Mouse (Mus musculus) liver, embryonic 14.5 days (tissue): ENCODE measurements at regions not wholly inside any gene's neighbourhood (a gene's known extent, or its start where the extent isn't known, plus 50 kb on each side); places are given as distances from the start of the nearest gene placed in this dataset.

ENCODE experiments used
- CTCF ChIP-seq: IDR thresholded peaks from 2 replicates; pipeline ENCODE4 v1.5.1; 2016; ENCODE audit warnings: antibody characterized with exemption, low read depth, control low read depth
- EP300 ChIP-seq: IDR thresholded peaks from 2 replicates; pipeline ENCODE4 v1.6.1; 2016; ENCODE audit warnings: antibody characterized with exemption, low read depth

DNA sequence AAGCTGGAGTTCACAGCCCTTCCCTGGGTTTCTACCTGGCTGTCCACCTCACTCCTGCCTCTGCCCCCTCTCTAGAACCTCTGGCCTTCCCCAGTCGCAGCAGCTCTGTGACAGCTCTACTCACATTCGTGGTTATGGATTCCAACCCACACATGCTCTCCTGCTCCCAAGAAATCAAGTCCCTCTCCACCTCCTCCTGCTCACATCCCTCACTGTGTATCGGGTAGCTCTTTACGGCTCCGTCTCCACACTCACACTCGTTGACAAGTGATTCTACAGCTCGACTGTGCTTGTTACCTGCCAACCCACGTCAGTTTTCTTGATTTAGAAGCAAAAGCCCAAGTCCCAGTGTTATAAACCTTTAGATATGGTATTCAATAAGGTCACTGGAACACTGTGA lies 90.1 kb upstream of the Dapk1 start:
- TF ChIP-seq CTCF (no peak), EP300 (no peak)
